Mouse (Mus musculus) skeletal muscle tissue, adult 2 months (tissue): ENCODE measurements around the gene Stk32c.

Experiments used
- DNase-seq: peaks from one replicate; pipeline ENCODE4 v3.0.0-alpha.2; 2012; ENCODE audit warnings: low read depth, low spot score

The Stk32c gene

GRCm38 (mm10) chr7:139147360-139147759 lies 65.7 kb downstream of the Stk32c start:
- no peak for DNase-seq

- no peak for DNase-seq
Measured at GRCm38 (mm10) chr7:139145891-139146290, 67.2 kb downstream of the Stk32c start.

- DNase-seq, result no peak
Measured at GRCm38 (mm10) chr7:139143785-139144184, 69.3 kb downstream of the Stk32c start.

GRCm38 (mm10) chr7:139139921-139140461 lies 73.1 kb downstream of the Stk32c start:
- no peak for DNase-seq

- DNase-seq, result no peak
Measured at GRCm38 (mm10) chr7:139136906-139137491, 76.1 kb downstream of the Stk32c start.

- no peak for DNase-seq
Measured at GRCm38 (mm10) chr7:139135236-139135635, 77.9 kb downstream of the Stk32c start.

GRCm38 (mm10) chr7:139133446-139133845 lies 79.7 kb downstream of the Stk32c start:
- no peak for DNase-seq

GRCm38 (mm10) chr7:139131538-139131937 lies 81.6 kb downstream of the Stk32c start:
- DNase-seq, result no peak

- no peak for DNase-seq
Measured at GRCm38 (mm10) chr7:139130361-139130760, 82.7 kb downstream of the Stk32c start.

- DNase-seq, result no peak
Measured at GRCm38 (mm10) chr7:139128994-139129393, 84.1 kb downstream of the Stk32c start.

GRCm38 (mm10) chr7:139126549-139126948 lies 86.6 kb downstream of the Stk32c start:
- DNase-seq, result no peak

- no peak for DNase-seq
Measured at GRCm38 (mm10) chr7:139125881-139126280, 87.2 kb downstream of the Stk32c start.

GRCm38 (mm10) chr7:139119775-139120153 lies 93.3 kb downstream of the Stk32c start:
- DNase-seq, result no peak

- peak; percentile 30 for DNase-seq
Measured at GRCm38 (mm10) chr7:139119152-139119774, 93.8 kb downstream of the Stk32c start.

GRCm38 (mm10) chr7:139107908-139108650 lies 105.0 kb downstream of the Stk32c start:
- no peak for DNase-seq

GRCm38 (mm10) chr7:139105705-139106104 lies 107.4 kb downstream of the Stk32c start:
- DNase-seq, result no peak

- DNase-seq, result no peak
Measured at GRCm38 (mm10) chr7:139105076-139105475, 108.0 kb downstream of the Stk32c start.

GRCm38 (mm10) chr7:139103960-139104381 lies 109.1 kb downstream of the Stk32c start:
- no peak for DNase-seq

GRCm38 (mm10) chr7:139101826-139102225 lies 111.3 kb downstream of the Stk32c start:
- DNase-seq, result no peak

GRCm38 (mm10) chr7:139101286-139101804 lies 111.8 kb downstream of the Stk32c start:
- DNase-seq, result no peak

GRCm38 (mm10) chr7:139100531-139101095 lies 112.5 kb downstream of the Stk32c start:
- DNase-seq, result no peak

- no peak for DNase-seq
Measured at GRCm38 (mm10) chr7:139096399-139096798, 116.7 kb downstream of the Stk32c start.
